Mouse (Mus musculus) liver, embryonic 18 days (tissue): Measurements from ENCODE around the gene Sval2. TPM values are rescaled to one million over a fixed set of nuclear protein-coding genes. Genes with fewer than 3 reads are reported as not detected.

Source experiments
- polyA plus RNA-seq: library from polyadenylated mRNA; depleted of rRNA; stranded (reverse); fragments of >200 nt; gene quantifications from 2 replicates; pipeline ENCODE4 v1.2.3, GENCODE M21; 2012; rRNA removed

Sval2 gene
- polyA plus RNA-seq, result not detected in 2 replicates

DNA sequence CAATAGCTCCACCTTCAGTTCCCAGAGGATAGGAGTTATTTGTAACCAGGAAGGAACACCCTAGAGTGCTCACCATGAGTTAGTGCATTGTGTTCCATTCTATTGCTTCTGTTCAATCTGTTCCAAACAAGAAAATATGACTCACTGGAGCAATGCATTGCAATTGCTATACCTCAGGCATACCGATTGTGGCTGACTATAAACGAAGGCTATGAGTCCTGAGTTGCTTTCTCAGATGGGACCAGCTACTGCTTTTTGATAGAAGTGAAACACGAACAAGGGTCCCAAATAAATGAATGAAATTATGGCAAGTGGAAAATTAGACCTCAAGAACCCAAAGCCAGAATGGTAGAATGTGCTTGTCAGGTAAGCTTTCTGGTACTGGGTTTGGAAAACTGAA is at the start of gene Sval2:
Gene Sval2 (plus strand): TSS at position 301 of the 400 bp plus-strand sequence.

DNA sequence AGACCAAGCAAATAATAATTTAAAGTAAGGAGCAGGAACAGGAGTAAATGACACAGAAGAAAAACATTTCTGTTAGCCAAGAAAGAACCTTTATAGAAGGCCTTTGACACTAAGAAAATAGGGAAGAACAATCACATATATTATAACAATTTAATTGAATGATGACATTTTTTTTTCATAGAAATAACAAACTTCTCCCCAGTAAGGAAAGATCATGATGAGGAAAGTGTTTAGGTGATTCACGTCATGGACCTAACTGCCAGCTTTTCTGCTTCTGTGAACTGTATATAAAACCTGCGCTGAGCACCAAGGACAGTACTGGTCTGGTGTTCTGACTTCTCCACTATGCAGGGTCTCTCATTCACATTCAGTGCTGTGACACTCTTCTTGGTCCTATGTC is 5.6 kb upstream of the Sval2 start, which contains the start of gene Pip:
Gene Pip (plus strand): TSS at position 301 of the 400 bp plus-strand sequence.

Other genes starting within 250 kb of the Sval2 start
- gene Ephb6, start 247.5 kb upstream of the Sval2 start, polyA plus RNA-seq, result 0.35 and 0.61 TPM in 2 replicates
- 0.06 and 0.07 TPM in 2 replicates for gene Trpv6, start 216.6 kb upstream of the Sval2 start, polyA plus RNA-seq
- gene Trpv5, start 172.2 kb upstream of the Sval2 start, polyA plus RNA-seq, result 0.11 and 0.14 TPM in 2 replicates
- gene Llcfc1, start 168.6 kb upstream of the Sval2 start, polyA plus RNA-seq, result 0.05 TPM in 1 of 2 replicates, not detected in the other
- gene Kel, start 148.7 kb upstream of the Sval2 start, polyA plus RNA-seq, result 121 TPM in 2 replicates
- not detected in 2 replicates for gene Olfr459, start 77.8 kb upstream of the Sval2 start, polyA plus RNA-seq
- gene Pip, start 5.5 kb upstream of the Sval2 start, polyA plus RNA-seq, result not detected in 2 replicates
- gene Sval1, start 98.6 kb downstream of the Sval2 start, polyA plus RNA-seq, result not detected in 2 replicates
- gene Sval3, start 115.2 kb downstream of the Sval2 start, polyA plus RNA-seq, result not detected in 2 replicates
- not detected in 2 replicates for gene Sva, start 185.4 kb downstream of the Sval2 start, polyA plus RNA-seq